Mouse (Mus musculus): ENCODE measurements around the gene Vps4a.
A peak's percentile ranks its signal among the peaks of the same experiment; 100 is the strongest.
"Not testable (repeated sequence)": the region's sequence is repeated elsewhere in the genome, so short reads cannot be mapped to it uniquely, and the experiment has no call there.

Vps4a gene

GRCm38 (mm10) chr8:107030650-107031576, at the start of gene Vps4a:
TSS of gene Vps4a (plus strand) at chr8:107031222.
- peak; percentile 98 to 99 for DNase-seq

GRCm38 (mm10) chr8:106985404-106985821, 45.6 kb upstream of the Vps4a start:
- DNase-seq = no peak

- DNase-seq = no peak
These were observed 45.1 kb upstream of the Vps4a start for GRCm38 (mm10) chr8:106985951-106986350.

GRCm38 (mm10) chr8:106987557-106987956, 43.5 kb upstream of the Vps4a start:
- DNase-seq = no peak

GRCm38 (mm10) chr8:106991393-106991792, 39.6 kb upstream of the Vps4a start:
- DNase-seq = no peak

- not testable (repeated sequence) for DNase-seq
These were observed 34.7 kb upstream of the Vps4a start for GRCm38 (mm10) chr8:106996339-106996738.

- DNase-seq = no peak
These were observed 33.6 kb upstream of the Vps4a start for GRCm38 (mm10) chr8:106997416-106997815.

GRCm38 (mm10) chr8:106999068-106999467, 32.0 kb upstream of the Vps4a start:
- DNase-seq = peak; percentile 55 to 66

- peak; percentile 96 to 97 for DNase-seq
These were observed 28.5 kb upstream of the Vps4a start for GRCm38 (mm10) chr8:107002532-107002931.

- no peak for DNase-seq
These were observed 23.2 kb upstream of the Vps4a start for GRCm38 (mm10) chr8:107007795-107008194.

GRCm38 (mm10) chr8:107012666-107013065, 18.4 kb upstream of the Vps4a start:
- no peak for DNase-seq

- no peak for DNase-seq
These were observed 16.1 kb upstream of the Vps4a start for GRCm38 (mm10) chr8:107014915-107015314.

GRCm38 (mm10) chr8:107023479-107023878, 7.5 kb upstream of the Vps4a start:
- no peak for DNase-seq

GRCm38 (mm10) chr8:107029310-107029709, 1.7 kb upstream of the Vps4a start:
- no peak for DNase-seq

- no peak for DNase-seq
These were observed 964 bp upstream of the Vps4a start for GRCm38 (mm10) chr8:107030058-107030457.

- no peak for DNase-seq
These were observed 612 bp downstream of the Vps4a start for GRCm38 (mm10) chr8:107031577-107032090.

GRCm38 (mm10) chr8:107033609-107034008, 2.6 kb downstream of the Vps4a start:
- not testable (repeated sequence) for DNase-seq

- DNase-seq = no peak
These were observed 4.6 kb downstream of the Vps4a start for GRCm38 (mm10) chr8:107035641-107036040.

- DNase-seq = no peak
These were observed 5.6 kb downstream of the Vps4a start for GRCm38 (mm10) chr8:107036626-107037025.

- no peak for DNase-seq
These were observed 9.6 kb downstream of the Vps4a start for GRCm38 (mm10) chr8:107040632-107041031.

GRCm38 (mm10) chr8:107045478-107045877, 14.5 kb downstream of the Vps4a start:
- DNase-seq = no peak

- DNase-seq = no peak
These were observed 16.0 kb downstream of the Vps4a start for GRCm38 (mm10) chr8:107046976-107047375.

- peak; percentile 87 to 92 for DNase-seq
These were observed 17.3 kb downstream of the Vps4a start, which contains the start of gene Pdf for GRCm38 (mm10) chr8:107048061-107048941. TSS of gene Pdf (minus strand) at chr8:107048614.

Measured in kidney, postnatal 4 days (tissue).